Mouse (Mus musculus): ENCODE results near the gene Eif2b4. TPM values are rescaled to one million over a fixed set of nuclear protein-coding genes. Genes with fewer than 3 reads are reported as not detected.
A peak's percentile ranks its signal among the peaks of the same experiment; 100 is the strongest.

The Eif2b4 gene
- total and polyA plus RNA-seq, 2 experiments from 2014 or later = 36.7 to 60.7 TPM

- Histone ChIP-seq H3K4me1 (ENCODE audit: control insufficient read depth, insufficient read depth) (peaks cover 6% of the 10 kb centered on the region), H3K27ac (ENCODE audit: low read depth) (no peak overlapping the region), H3K4me3 (ENCODE audit: low read depth, low read length) (no peak overlapping the region), H3K9me3 (replicated peaks; ENCODE audit: control insufficient read depth, low read length) (no peaks in the 10 kb centered on the region), H3K36me3 (replicated peaks; ENCODE audit: control insufficient read depth, insufficient read depth, low read length) (peaks cover 21% of the 10 kb centered on the region), H3K9ac (replicated peaks; ENCODE audit: low read depth, low read length) (no peak overlapping the region), H3K27me3 (ENCODE audit: control insufficient read depth, insufficient read depth, low read length) (no peaks in the 10 kb centered on the region), H3K4me2 (ENCODE audit: low read depth, low read length) (no peak overlapping the region)
- WGBS = 56% methylated on average over 4 of the region's 4 CpGs
- DNase-seq (ENCODE audit: low spot score) (no peak), ATAC-seq (ENCODE audit: insufficient read depth, low read depth) (no peak)
- TF ChIP-seq CTCF (IDR thresholded peaks at IDR 0.05; ENCODE audit: low read depth) (no peak), EP300 (IDR thresholded peaks at IDR 0.05; ENCODE audit: low read depth) (no peak)
Observed at GRCm38 (mm10) chr5:31149781-31150180, 43.4 kb downstream of the Eif2b4 start.

GRCm38 (mm10) chr5:31138968-31139425 lies 54.2 kb downstream of the Eif2b4 start:
- peak; percentile 24; the same call in 1 of the 2 replicates for ATAC-seq (ENCODE audit: insufficient read depth, low read depth)
- DNase-seq (ENCODE audit: low spot score) = peak; percentile 22
- Histone ChIP-seq H3K4me3 (ENCODE audit: low read depth, low read length) (peak overlapping the region; percentile 32), H3K9ac (replicated peaks; ENCODE audit: low read depth, low read length) (no peak overlapping the region), H3K27me3 (ENCODE audit: control insufficient read depth, insufficient read depth, low read length) (peaks cover 52% of the 10 kb centered on the region), H3K27ac (ENCODE audit: low read depth) (no peak overlapping the region), H3K36me3 (replicated peaks; ENCODE audit: control insufficient read depth, insufficient read depth, low read length) (peaks cover 17% of the 10 kb centered on the region), H3K4me2 (ENCODE audit: low read depth, low read length) (peak overlapping the region; percentile 48), H3K4me1 (ENCODE audit: control insufficient read depth, insufficient read depth) (peaks cover 6% of the 10 kb centered on the region; the same call in 1 of the 2 replicates), H3K9me3 (replicated peaks; ENCODE audit: control insufficient read depth, low read length) (no peaks in the 10 kb centered on the region)
- no peak for TF ChIP-seq EP300 (IDR thresholded peaks at IDR 0.05; ENCODE audit: low read depth)
- no peak for TF ChIP-seq CTCF (IDR thresholded peaks at IDR 0.05; ENCODE audit: low read depth)
- WGBS = 9% methylated on average over 9 of the region's 9 CpGs

GRCm38 (mm10) chr5:31138241-31138967 lies 54.8 kb downstream of the Eif2b4 start, which contains the start of gene Ucn:
TSS of gene Ucn (minus strand) at chr5:31138829.
- peaks cover 52% of the 10 kb centered on the region for H3K27me3 ChIP-seq (ENCODE audit: control insufficient read depth, insufficient read depth, low read length)
- no peak for TF ChIP-seq CTCF (IDR thresholded peaks at IDR 0.05; ENCODE audit: low read depth)
- TF ChIP-seq EP300 (IDR thresholded peaks at IDR 0.05; ENCODE audit: low read depth) = no peak
- peak; percentile 37; the same call in 1 of the 2 replicates for ATAC-seq (ENCODE audit: insufficient read depth, low read depth)
- peak within 1 kb of the TSS; percentile 32 for H3K4me3 ChIP-seq (ENCODE audit: low read depth, low read length)
- peaks cover 13% of the 10 kb centered on the region for H3K36me3 ChIP-seq (replicated peaks; ENCODE audit: control insufficient read depth, insufficient read depth, low read length)
- H3K9ac ChIP-seq (replicated peaks; ENCODE audit: low read depth, low read length) = no peak within 1 kb of the TSS
- H3K27ac ChIP-seq (ENCODE audit: low read depth) = no peak within 1 kb of the TSS
- no peak for DNase-seq (ENCODE audit: low spot score)
- under 1% methylated on average over 52 of the region's 52 CpGs for WGBS
- no peaks in the 10 kb centered on the region for H3K9me3 ChIP-seq (replicated peaks; ENCODE audit: control insufficient read depth, low read length)
- peaks cover 6% of the 10 kb centered on the region; the same call in 1 of the 2 replicates for H3K4me1 ChIP-seq (ENCODE audit: control insufficient read depth, insufficient read depth)
- H3K4me2 ChIP-seq (ENCODE audit: low read depth, low read length) = peak within 1 kb of the TSS; percentile 48

GRCm38 (mm10) chr5:31137658-31138057 lies 55.6 kb downstream of the Eif2b4 start:
- no peak for ATAC-seq (ENCODE audit: insufficient read depth, low read depth)
- no peak overlapping the region for H3K27ac ChIP-seq (ENCODE audit: low read depth)
- peaks cover 52% of the 10 kb centered on the region for H3K27me3 ChIP-seq (ENCODE audit: control insufficient read depth, insufficient read depth, low read length)
- no peaks in the 10 kb centered on the region for H3K9me3 ChIP-seq (replicated peaks; ENCODE audit: control insufficient read depth, low read length)
- peak overlapping the region; percentile 48 for H3K4me2 ChIP-seq (ENCODE audit: low read depth, low read length)
- peaks cover 6% of the 10 kb centered on the region; the same call in 1 of the 2 replicates for H3K4me1 ChIP-seq (ENCODE audit: control insufficient read depth, insufficient read depth)
- H3K36me3 ChIP-seq (replicated peaks; ENCODE audit: control insufficient read depth, insufficient read depth, low read length) = peaks cover 10% of the 10 kb centered on the region
- DNase-seq (ENCODE audit: low spot score) = no peak
- H3K4me3 ChIP-seq (ENCODE audit: low read depth, low read length) = peak overlapping the region; percentile 32
- H3K9ac ChIP-seq (replicated peaks; ENCODE audit: low read depth, low read length) = no peak overlapping the region
- TF ChIP-seq EP300 (IDR thresholded peaks at IDR 0.05; ENCODE audit: low read depth) = no peak
- no peak for TF ChIP-seq CTCF (IDR thresholded peaks at IDR 0.05; ENCODE audit: low read depth)
- WGBS = 3% methylated on average over 13 of the region's 13 CpGs

Other genes starting within 250 kb of the Eif2b4 start
- 0.77 and 3.0 TPM in 2 replicates for gene Cgref1, start 247.8 kb downstream of the Eif2b4 start, total RNA-seq (2014; rRNA removed; ENCODE audit: low replicate concordance)
- 1.1 and 1.2 TPM in 2 replicates for gene Cgref1, start 247.8 kb downstream of the Eif2b4 start, polyA plus RNA-seq (2015; fragmentation: Nextera tagmentation; extraction: Ambion mirVana)
- gene Preb, start 233.1 kb downstream of the Eif2b4 start, total RNA-seq (2014; rRNA removed; ENCODE audit: low replicate concordance) = 20.8 and 40.0 TPM in 2 replicates
- 54.3 and 64.3 TPM in 2 replicates for gene Preb, start 233.1 kb downstream of the Eif2b4 start, polyA plus RNA-seq (2015; fragmentation: Nextera tagmentation; extraction: Ambion mirVana)
- gene Tcf23, start 224.8 kb downstream of the Eif2b4 start, total RNA-seq (2014; rRNA removed; ENCODE audit: low replicate concordance) = not detected in 2 replicates
- 0.15 and 0.21 TPM in 2 replicates for gene Tcf23, start 224.8 kb downstream of the Eif2b4 start, polyA plus RNA-seq (2015; fragmentation: Nextera tagmentation; extraction: Ambion mirVana)
- 141 and 177 TPM in 2 replicates for gene Atraid, start 145.1 kb downstream of the Eif2b4 start, total RNA-seq (2014; rRNA removed; ENCODE audit: low replicate concordance)
- gene Atraid, start 145.1 kb downstream of the Eif2b4 start, polyA plus RNA-seq (2015; fragmentation: Nextera tagmentation; extraction: Ambion mirVana) = 166 and 176 TPM in 2 replicates
- gene Slc5a6, start 144.5 kb downstream of the Eif2b4 start, total RNA-seq (2014; rRNA removed; ENCODE audit: low replicate concordance) = 7.1 and 7.7 TPM in 2 replicates
- 5.2 and 5.5 TPM in 2 replicates for gene Slc5a6, start 144.5 kb downstream of the Eif2b4 start, polyA plus RNA-seq (2015; fragmentation: Nextera tagmentation; extraction: Ambion mirVana)
- 24.6 and 74.6 TPM in 2 replicates for gene Cad, start 138.7 kb downstream of the Eif2b4 start, total RNA-seq (2014; rRNA removed; ENCODE audit: low replicate concordance)
- 5.4 and 5.7 TPM in 2 replicates for gene Cad, start 138.7 kb downstream of the Eif2b4 start, polyA plus RNA-seq (2015; fragmentation: Nextera tagmentation; extraction: Ambion mirVana)
- gene Dnajc5g, start 87.1 kb downstream of the Eif2b4 start, total RNA-seq (2014; rRNA removed; ENCODE audit: low replicate concordance) = not detected in 2 replicates
- gene Dnajc5g, start 87.1 kb downstream of the Eif2b4 start, polyA plus RNA-seq (2015; fragmentation: Nextera tagmentation; extraction: Ambion mirVana) = not detected in 2 replicates
- not detected in 2 replicates for gene Slc30a3, start 85.2 kb downstream of the Eif2b4 start, total RNA-seq (2014; rRNA removed; ENCODE audit: low replicate concordance)
- gene Slc30a3, start 85.2 kb downstream of the Eif2b4 start, polyA plus RNA-seq (2015; fragmentation: Nextera tagmentation; extraction: Ambion mirVana) = 0.08 and 0.18 TPM in 2 replicates
- gene Trim54, start 76.7 kb downstream of the Eif2b4 start, total RNA-seq (2014; rRNA removed; ENCODE audit: low replicate concordance) = 4.2 and 8.8 TPM in 2 replicates
- gene Trim54, start 76.7 kb downstream of the Eif2b4 start, polyA plus RNA-seq (2015; fragmentation: Nextera tagmentation; extraction: Ambion mirVana) = 16.4 and 16.5 TPM in 2 replicates
- gene Ucn, start 54.6 kb downstream of the Eif2b4 start, total RNA-seq (2014; rRNA removed; ENCODE audit: low replicate concordance) = not detected in 2 replicates
- not detected in 2 replicates for gene Ucn, start 54.6 kb downstream of the Eif2b4 start, polyA plus RNA-seq (2015; fragmentation: Nextera tagmentation; extraction: Ambion mirVana)
- 157 and 202 TPM in 2 replicates for gene Mpv17, start 39.2 kb downstream of the Eif2b4 start, total RNA-seq (2014; rRNA removed; ENCODE audit: low replicate concordance)
- 80.1 and 83.0 TPM in 2 replicates for gene Mpv17, start 39.2 kb downstream of the Eif2b4 start, polyA plus RNA-seq (2015; fragmentation: Nextera tagmentation; extraction: Ambion mirVana)
- 6.6 and 9.9 TPM in 2 replicates for gene Gm29609, start 13.5 kb downstream of the Eif2b4 start, total RNA-seq (2014; rRNA removed; ENCODE audit: low replicate concordance)
- 0.80 and 1.1 TPM in 2 replicates for gene Gm29609, start 13.5 kb downstream of the Eif2b4 start, polyA plus RNA-seq (2015; fragmentation: Nextera tagmentation; extraction: Ambion mirVana)
- gene Gtf3c2, start 13.3 kb downstream of the Eif2b4 start, total RNA-seq (2014; rRNA removed; ENCODE audit: low replicate concordance) = 15.7 and 42.7 TPM in 2 replicates
- 18.3 and 20.5 TPM in 2 replicates for gene Gtf3c2, start 13.3 kb downstream of the Eif2b4 start, polyA plus RNA-seq (2015; fragmentation: Nextera tagmentation; extraction: Ambion mirVana)
- 120 and 139 TPM in 2 replicates for gene Snx17, start 203 bp downstream of the Eif2b4 start, total RNA-seq (2014; rRNA removed; ENCODE audit: low replicate concordance)
- gene Snx17, start 203 bp downstream of the Eif2b4 start, polyA plus RNA-seq (2015; fragmentation: Nextera tagmentation; extraction: Ambion mirVana) = 97.9 and 112 TPM in 2 replicates
- 2.9 and 30.7 TPM in 2 replicates for gene Zfp513, start 8.9 kb upstream of the Eif2b4 start, total RNA-seq (2014; rRNA removed; ENCODE audit: low replicate concordance)
- gene Zfp513, start 8.9 kb upstream of the Eif2b4 start, polyA plus RNA-seq (2015; fragmentation: Nextera tagmentation; extraction: Ambion mirVana) = 2.9 and 3.4 TPM in 2 replicates
- gene Ppm1g, start 27.3 kb upstream of the Eif2b4 start, total RNA-seq (2014; rRNA removed; ENCODE audit: low replicate concordance) = 48.7 and 51.7 TPM in 2 replicates
- gene Ppm1g, start 27.3 kb upstream of the Eif2b4 start, polyA plus RNA-seq (2015; fragmentation: Nextera tagmentation; extraction: Ambion mirVana) = 61.0 and 68.0 TPM in 2 replicates
- 120 and 124 TPM in 2 replicates for gene Nrbp1, start 47.4 kb upstream of the Eif2b4 start, total RNA-seq (2014; rRNA removed; ENCODE audit: low replicate concordance)
- gene Nrbp1, start 47.4 kb upstream of the Eif2b4 start, polyA plus RNA-seq (2015; fragmentation: Nextera tagmentation; extraction: Ambion mirVana) = 100 and 104 TPM in 2 replicates
- not detected in 2 replicates for gene Gm9970, start 47.8 kb upstream of the Eif2b4 start, total RNA-seq (2014; rRNA removed; ENCODE audit: low replicate concordance)
- 0.70 and 1.1 TPM in 2 replicates for gene Gm9970, start 47.8 kb upstream of the Eif2b4 start, polyA plus RNA-seq (2015; fragmentation: Nextera tagmentation; extraction: Ambion mirVana)
- 2.0 and 2.6 TPM in 2 replicates for gene Krtcap3, start 58.3 kb upstream of the Eif2b4 start, total RNA-seq (2014; rRNA removed; ENCODE audit: low replicate concordance)
- 1.7 and 2.7 TPM in 2 replicates for gene Krtcap3, start 58.3 kb upstream of the Eif2b4 start, polyA plus RNA-seq (2015; fragmentation: Nextera tagmentation; extraction: Ambion mirVana)
- 30.3 and 40.9 TPM in 2 replicates for gene Ift172, start 97.7 kb upstream of the Eif2b4 start, total RNA-seq (2014; rRNA removed; ENCODE audit: low replicate concordance)
- 14.6 and 16.5 TPM in 2 replicates for gene Ift172, start 97.7 kb upstream of the Eif2b4 start, polyA plus RNA-seq (2015; fragmentation: Nextera tagmentation; extraction: Ambion mirVana)
- 21.2 and 27.4 TPM in 2 replicates for gene Fndc4, start 102.7 kb upstream of the Eif2b4 start, total RNA-seq (2014; rRNA removed; ENCODE audit: low replicate concordance)
- 5.4 and 6.2 TPM in 2 replicates for gene Fndc4, start 102.7 kb upstream of the Eif2b4 start, polyA plus RNA-seq (2015; fragmentation: Nextera tagmentation; extraction: Ambion mirVana)
- gene Gckr, start 104.0 kb upstream of the Eif2b4 start, total RNA-seq (2014; rRNA removed; ENCODE audit: low replicate concordance) = 0.12 TPM in 1 of 2 replicates, not detected in the other
- gene Gckr, start 104.0 kb upstream of the Eif2b4 start, polyA plus RNA-seq (2015; fragmentation: Nextera tagmentation; extraction: Ambion mirVana) = 0.04 TPM in 1 of 2 replicates, not detected in the other

All from heart, postnatal 0 days (tissue).